Mouse (Mus musculus) natural killer cell, adult 2 months (primary cell): ENCODE data around the gene Pcdh7.

Experiments
- DNase-seq, 2 experiments: peaks; one replicate each; pipeline ENCODE4 v3.0.0; 2022; ENCODE audit warnings: low spot score in 2 of 2

Pcdh7 gene

GRCm38 (mm10) chr5:57797951-57798670 is 80.3 kb downstream of the Pcdh7 start:
- DNase-seq = no peak

- DNase-seq = no peak
These were observed 85.3 kb downstream of the Pcdh7 start for GRCm38 (mm10) chr5:57803108-57803507.

- DNase-seq = no peak
These were observed 86.1 kb downstream of the Pcdh7 start for GRCm38 (mm10) chr5:57803890-57804289.

- DNase-seq = no peak
These were observed 89.6 kb downstream of the Pcdh7 start for GRCm38 (mm10) chr5:57807350-57807749.

GRCm38 (mm10) chr5:57810641-57811040 is 92.9 kb downstream of the Pcdh7 start:
- DNase-seq = no peak

- DNase-seq = no peak
These were observed 98.3 kb downstream of the Pcdh7 start for GRCm38 (mm10) chr5:57815964-57816589.

GRCm38 (mm10) chr5:57819788-57820187 is 102.0 kb downstream of the Pcdh7 start:
- no peak for DNase-seq

- DNase-seq = no peak
These were observed 103.3 kb downstream of the Pcdh7 start for GRCm38 (mm10) chr5:57821099-57821498.

GRCm38 (mm10) chr5:57828437-57828836 is 110.7 kb downstream of the Pcdh7 start:
- no peak for DNase-seq

- DNase-seq = no peak
These were observed 119.4 kb downstream of the Pcdh7 start for GRCm38 (mm10) chr5:57837150-57837549.

GRCm38 (mm10) chr5:57841357-57842119 is 123.8 kb downstream of the Pcdh7 start:
- no peak for DNase-seq

- DNase-seq = no peak
These were observed 129.7 kb downstream of the Pcdh7 start for GRCm38 (mm10) chr5:57847500-57847899.

GRCm38 (mm10) chr5:57850111-57850510 is 132.3 kb downstream of the Pcdh7 start:
- DNase-seq = no peak

- no peak for DNase-seq
These were observed 139.5 kb downstream of the Pcdh7 start for GRCm38 (mm10) chr5:57857316-57857715.

GRCm38 (mm10) chr5:57864254-57864653 is 146.5 kb downstream of the Pcdh7 start:
- DNase-seq = no peak

GRCm38 (mm10) chr5:57865256-57865655 is 147.5 kb downstream of the Pcdh7 start:
- no peak for DNase-seq

GRCm38 (mm10) chr5:57866097-57866496 is 148.3 kb downstream of the Pcdh7 start:
- DNase-seq = no peak

- DNase-seq = no peak
These were observed 150.1 kb downstream of the Pcdh7 start for GRCm38 (mm10) chr5:57867906-57868305.

GRCm38 (mm10) chr5:57868702-57869101 is 150.9 kb downstream of the Pcdh7 start:
- DNase-seq = no peak

- no peak for DNase-seq
These were observed 153.0 kb downstream of the Pcdh7 start for GRCm38 (mm10) chr5:57870727-57871126.

GRCm38 (mm10) chr5:57884982-57885381 is 167.2 kb downstream of the Pcdh7 start:
- DNase-seq = no peak

GRCm38 (mm10) chr5:57899018-57899614 is 181.3 kb downstream of the Pcdh7 start:
- no peak for DNase-seq
